Mouse (Mus musculus): ENCODE results near the gene Pfdn6. TPM values are rescaled to one million over a fixed set of nuclear protein-coding genes. Genes with fewer than 3 reads are reported as not detected.
"Not testable (repeated sequence)": the region's sequence is repeated elsewhere in the genome, so short reads cannot be mapped to it uniquely, and the experiment has no call there.

The Pfdn6 gene
- polyA plus RNA-seq, 1 experiment = 135 TPM

- no peaks in the 10 kb centered on the region for H3K27me3 ChIP-seq (ENCODE audit: control insufficient read depth, insufficient read depth, low read length)
- no peak for TF ChIP-seq POLR2A (IDR thresholded peaks at IDR 0.05; ENCODE audit: borderline replicate concordance, insufficient read depth, low read length)
- TF ChIP-seq CTCF (IDR thresholded peaks at IDR 0.05; ENCODE audit: borderline replicate concordance, insufficient read depth, low read depth, low read length) = 0 out of 2 replicates have a peak, but pooled peaks have one; percentile 2
- no peak overlapping the region for H3K27ac ChIP-seq (ENCODE audit: insufficient read depth, low read length)
- no peak for DNase-seq
- no peak overlapping the region for H3K4me3 ChIP-seq (replicated peaks; ENCODE audit: insufficient read depth, low read depth, low read length)
- H3K4me1 ChIP-seq (ENCODE audit: control insufficient read depth, insufficient read depth, low read length) = no peaks in the 10 kb centered on the region; the same call in 1 of the 2 replicates
- WGBS = 38% methylated on average over 11 of the region's 11 CpGs
Observed at GRCm38 (mm10) chr17:33910346-33911051, 29.6 kb downstream of the Pfdn6 start.

- Histone ChIP-seq H3K27me3 (ENCODE audit: control insufficient read depth, insufficient read depth, low read length) (no peaks in the 10 kb centered on the region), H3K4me1 (ENCODE audit: control insufficient read depth, insufficient read depth, low read length) (no peaks in the 10 kb centered on the region; the same call in 1 of the 2 replicates), H3K4me3 (replicated peaks; ENCODE audit: insufficient read depth, low read depth, low read length) (peak overlapping the region; percentile 65), H3K27ac (ENCODE audit: insufficient read depth, low read length) (peak overlapping the region; percentile 63)
- TF ChIP-seq CTCF (IDR thresholded peaks at IDR 0.05; ENCODE audit: borderline replicate concordance, insufficient read depth, low read depth, low read length) = no peak
- TF ChIP-seq POLR2A (IDR thresholded peaks at IDR 0.05; ENCODE audit: borderline replicate concordance, insufficient read depth, low read length) = no peak
- DNase-seq = no peak
- under 1% methylated on average over 14 of the region's 14 CpGs for WGBS
Observed at GRCm38 (mm10) chr17:33909869-33910250, 30.3 kb downstream of the Pfdn6 start.

GRCm38 (mm10) chr17:33909077-33909868 is 30.9 kb downstream of the Pfdn6 start, which contains the start of gene Daxx:
Gene Daxx (plus strand): TSS chr17:33909414.
- H3K27ac ChIP-seq (ENCODE audit: insufficient read depth, low read length) = peak within 1 kb of the TSS; percentile 63
- peak within 1 kb of the TSS; percentile 86 for H3K4me3 ChIP-seq (replicated peaks; ENCODE audit: insufficient read depth, low read depth, low read length)
- TF ChIP-seq CTCF (IDR thresholded peaks at IDR 0.05; ENCODE audit: borderline replicate concordance, insufficient read depth, low read depth, low read length) = no peak
- peak; percentile 83; the same call in 1 of the 2 replicates for TF ChIP-seq POLR2A (IDR thresholded peaks at IDR 0.05; ENCODE audit: borderline replicate concordance, insufficient read depth, low read length)
- H3K27me3 ChIP-seq (ENCODE audit: control insufficient read depth, insufficient read depth, low read length) = no peaks in the 10 kb centered on the region
- under 1% methylated on average over 67 of the region's 68 CpGs for WGBS
- DNase-seq = peak; percentile 98 to 100
- no peaks in the 10 kb centered on the region; the same call in 1 of the 2 replicates for H3K4me1 ChIP-seq (ENCODE audit: control insufficient read depth, insufficient read depth, low read length)

GRCm38 (mm10) chr17:33908331-33909076 is 31.6 kb downstream of the Pfdn6 start:
- under 1% methylated on average over 44 of the region's 44 CpGs for WGBS
- Histone ChIP-seq H3K27ac (ENCODE audit: insufficient read depth, low read length) (peak overlapping the region; percentile 42), H3K4me1 (ENCODE audit: control insufficient read depth, insufficient read depth, low read length) (no peaks in the 10 kb centered on the region; the same call in 1 of the 2 replicates), H3K4me3 (replicated peaks; ENCODE audit: insufficient read depth, low read depth, low read length) (peak overlapping the region; percentile 86), H3K27me3 (ENCODE audit: control insufficient read depth, insufficient read depth, low read length) (no peaks in the 10 kb centered on the region)
- peak; percentile 66 to 77 for DNase-seq
- TF ChIP-seq POLR2A (IDR thresholded peaks at IDR 0.05; ENCODE audit: borderline replicate concordance, insufficient read depth, low read length) = no peak

- H3K4me3 ChIP-seq (replicated peaks; ENCODE audit: insufficient read depth, low read depth, low read length); DNase-seq; H3K27me3 ChIP-seq (ENCODE audit: control insufficient read depth, insufficient read depth, low read length); H3K4me1 ChIP-seq (ENCODE audit: control insufficient read depth, insufficient read depth, low read length); H3K27ac ChIP-seq (ENCODE audit: insufficient read depth, low read length): not testable (repeated sequence)
- 24% methylated on average over 4 of the region's 4 CpGs for WGBS
Observed at GRCm38 (mm10) chr17:33904835-33905234, 35.3 kb downstream of the Pfdn6 start, which contains the start of gene Platr17. Gene Platr17 (plus strand): TSS chr17:33905135.

GRCm38 (mm10) chr17:33903911-33904651 is 36.1 kb downstream of the Pfdn6 start:
- not testable (repeated sequence) for H3K27me3 ChIP-seq (ENCODE audit: control insufficient read depth, insufficient read depth, low read length); H3K4me1 ChIP-seq (ENCODE audit: control insufficient read depth, insufficient read depth, low read length); DNase-seq; H3K27ac ChIP-seq (ENCODE audit: insufficient read depth, low read length); H3K4me3 ChIP-seq (replicated peaks; ENCODE audit: insufficient read depth, low read depth, low read length)
- WGBS = 61% methylated on average over 6 of the region's 6 CpGs

- WGBS = 80% methylated on average over 7 of the region's 7 CpGs
- Histone ChIP-seq H3K27ac (ENCODE audit: insufficient read depth, low read length) (no peak overlapping the region), H3K27me3 (ENCODE audit: control insufficient read depth, insufficient read depth, low read length) (no peaks in the 10 kb centered on the region), H3K4me1 (ENCODE audit: control insufficient read depth, insufficient read depth, low read length) (no peaks in the 10 kb centered on the region), H3K4me3 (replicated peaks; ENCODE audit: insufficient read depth, low read depth, low read length) (no peak overlapping the region)
- TF ChIP-seq CTCF (IDR thresholded peaks at IDR 0.05; ENCODE audit: borderline replicate concordance, insufficient read depth, low read depth, low read length) = no peak
- no peak for DNase-seq
Observed at GRCm38 (mm10) chr17:33902491-33902890, 37.7 kb downstream of the Pfdn6 start.
